Mouse (Mus musculus) cerebellum, adult 11-12 months (tissue): ENCODE results near the gene Abl1.

ENCODE experiments used
- DNase-seq: peaks from one replicate; pipeline ENCODE4 v3.0.0; 2022

Abl1 gene

DNA sequence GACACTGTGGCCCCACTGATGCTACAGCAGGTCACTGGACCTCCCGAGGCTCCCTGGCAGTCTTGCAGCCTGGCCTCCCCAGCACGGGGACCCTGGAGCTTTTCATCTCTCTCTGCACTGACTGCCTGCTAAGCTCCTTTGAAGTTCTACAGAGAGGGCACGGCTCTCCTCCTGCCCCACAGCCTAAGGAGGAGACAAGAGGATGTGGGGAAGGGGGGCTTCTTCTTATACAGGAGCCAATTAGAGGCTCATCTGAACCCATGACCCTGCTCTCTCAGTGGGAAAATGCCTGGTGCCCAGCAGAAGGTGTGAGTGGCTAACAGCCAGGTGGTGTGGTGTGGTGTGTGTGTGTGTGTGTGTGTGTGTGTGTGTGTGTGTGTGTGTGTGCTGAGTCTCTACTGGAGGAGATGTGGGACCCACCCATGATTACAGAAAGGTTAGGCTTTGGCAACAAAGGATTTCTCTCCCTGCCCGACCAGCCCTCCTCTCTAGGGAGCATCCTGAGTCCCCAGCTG is 140.2 kb downstream of the Abl1 start:
- no peak for DNase-seq

DNA sequence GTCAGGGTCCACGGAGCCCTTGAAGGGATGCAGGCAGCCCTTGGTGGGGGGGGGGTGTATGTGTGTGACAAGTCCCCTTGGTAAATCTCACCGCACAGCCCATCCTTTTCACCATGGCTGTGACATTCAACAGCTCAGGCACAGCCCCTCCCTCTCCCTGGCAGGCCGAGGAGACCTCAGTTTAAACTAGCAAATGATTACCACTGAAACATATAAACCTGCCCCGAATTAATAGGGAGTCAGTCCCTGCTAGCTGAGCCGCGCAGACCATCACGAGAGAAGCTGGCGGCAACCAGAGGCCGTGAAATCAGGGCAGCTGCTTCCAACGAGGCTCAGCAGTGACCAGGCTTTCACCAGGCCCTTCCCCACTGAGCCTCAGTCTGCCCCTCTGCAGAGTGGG is 147.9 kb downstream of the Abl1 start:
- DNase-seq = no peak

DNA sequence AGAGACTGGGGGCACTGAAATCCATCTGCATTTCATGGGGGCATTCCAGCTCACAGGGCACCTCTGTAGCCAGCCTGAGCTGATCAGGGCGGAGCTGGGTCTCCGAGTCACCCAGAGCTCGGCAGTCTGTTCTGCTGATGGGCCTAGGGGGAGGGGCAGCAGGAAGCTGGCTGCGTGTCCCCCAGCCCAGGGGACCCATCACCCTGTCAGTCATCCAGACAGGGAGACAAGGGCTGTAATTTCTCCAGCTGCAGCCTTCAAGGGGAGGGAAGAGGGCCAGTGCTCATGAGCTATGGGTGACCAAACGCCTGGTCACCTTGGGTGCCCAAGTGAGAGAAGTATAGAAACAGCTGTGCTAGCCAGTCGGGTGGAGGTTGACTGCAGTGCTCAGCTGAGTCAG is 148.8 kb downstream of the Abl1 start:
- no peak for DNase-seq

DNA sequence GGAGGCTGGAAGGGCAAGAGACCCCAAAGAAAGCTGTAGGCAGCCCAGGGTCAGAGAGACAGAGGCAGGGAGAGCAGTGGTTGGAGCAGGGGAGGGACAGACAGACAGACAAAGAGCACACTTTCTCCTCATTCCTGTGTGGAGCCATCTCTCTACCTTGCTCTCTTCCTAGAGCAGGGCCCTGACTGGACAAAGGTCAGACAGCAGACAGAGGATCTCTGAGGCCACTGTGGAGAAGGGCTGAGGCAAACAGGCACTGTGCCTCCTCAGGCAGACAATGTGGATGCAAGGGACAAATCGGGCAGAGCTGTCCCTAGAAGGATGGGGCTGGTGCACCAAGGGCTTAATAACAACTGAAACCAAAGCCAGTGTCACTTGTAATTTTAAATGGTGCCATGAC is 150.7 kb downstream of the Abl1 start:
- no peak for DNase-seq

DNA sequence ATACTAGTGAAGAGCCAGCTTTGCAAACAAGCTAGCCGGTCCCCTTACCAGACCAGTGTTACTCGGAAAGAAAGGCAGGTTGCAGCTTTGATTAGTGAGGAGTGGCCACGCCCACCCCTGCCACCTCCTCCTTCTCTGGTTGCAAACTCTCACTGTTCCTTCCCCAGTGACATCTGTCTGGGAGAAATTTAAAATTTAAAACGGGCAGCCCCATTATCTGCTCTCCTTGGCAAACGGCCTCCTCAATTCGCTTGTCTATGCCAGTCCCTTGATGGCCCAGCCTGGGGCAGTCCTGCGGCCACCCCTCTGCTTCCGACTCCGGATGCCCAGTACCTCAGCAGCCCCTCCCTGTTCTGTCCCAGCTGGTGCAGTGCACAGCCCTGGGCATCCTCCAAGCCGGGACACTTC is 156.6 kb downstream of the Abl1 start:
- no peak for DNase-seq

DNA sequence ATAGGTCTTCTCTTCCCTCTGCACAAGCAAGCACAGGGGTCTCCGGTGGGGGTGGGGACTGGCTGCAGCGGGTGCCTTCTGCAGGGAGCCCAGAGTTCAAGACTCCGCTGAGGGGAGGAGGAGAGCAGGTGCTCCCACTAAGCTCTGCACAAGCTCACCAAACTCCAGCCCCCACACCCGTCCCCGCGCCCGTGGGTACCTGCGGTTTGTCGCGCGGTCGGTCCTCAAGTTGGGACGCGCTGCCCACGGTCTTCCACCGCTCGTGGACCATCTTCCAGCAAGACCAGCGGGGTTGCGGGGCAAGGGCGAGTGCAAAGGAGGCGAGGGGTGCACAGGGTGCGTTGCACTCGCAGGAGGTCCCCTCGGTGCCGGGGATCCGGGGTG is 157.3 kb downstream of the Abl1 start:
- DNase-seq = no peak

DNA sequence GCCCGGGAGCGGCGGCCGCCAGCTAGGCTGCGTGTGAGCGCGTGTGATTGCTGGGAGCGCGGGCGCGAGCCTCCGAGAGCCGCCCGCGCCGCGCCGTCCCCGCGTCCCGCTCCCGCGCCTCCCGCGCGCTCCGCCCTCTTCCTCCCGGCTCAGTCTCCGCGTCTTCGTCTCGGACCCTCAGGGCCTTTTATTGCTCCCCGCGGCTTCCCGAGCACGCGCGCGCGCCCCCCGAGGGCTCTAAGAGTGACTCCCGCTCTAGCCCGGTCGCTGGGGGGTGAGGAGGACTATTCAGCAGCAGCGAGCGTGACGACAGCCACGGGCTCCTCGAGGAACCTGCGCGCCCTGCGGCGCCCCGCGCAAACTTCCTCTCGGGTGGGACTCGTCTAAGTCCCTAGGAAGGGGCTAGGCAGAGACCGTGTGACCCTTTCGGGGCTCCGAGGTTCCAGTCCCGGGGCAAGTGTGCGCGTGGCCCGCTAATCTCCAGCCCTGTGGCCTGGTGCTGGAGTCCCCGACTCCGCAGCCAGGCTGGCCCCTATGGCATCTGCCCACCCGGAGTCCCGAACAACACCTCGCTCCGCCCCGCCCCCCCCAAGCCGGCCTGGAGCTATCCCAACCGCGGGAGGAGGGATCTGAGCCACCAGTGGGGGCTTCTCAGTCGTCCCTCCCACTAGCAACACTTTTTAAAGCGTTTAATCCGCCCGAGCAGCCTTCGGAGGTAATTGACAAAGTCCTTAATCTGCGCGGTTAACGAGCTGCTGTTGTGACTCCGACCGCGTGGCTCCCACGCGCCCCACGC is 157.9 kb downstream of the Abl1 start, which contains the start of gene Fibcd1:
Gene Fibcd1 (minus strand): TSS at position 110 of the 796 bp plus-strand sequence.
- no peak for DNase-seq

DNA sequence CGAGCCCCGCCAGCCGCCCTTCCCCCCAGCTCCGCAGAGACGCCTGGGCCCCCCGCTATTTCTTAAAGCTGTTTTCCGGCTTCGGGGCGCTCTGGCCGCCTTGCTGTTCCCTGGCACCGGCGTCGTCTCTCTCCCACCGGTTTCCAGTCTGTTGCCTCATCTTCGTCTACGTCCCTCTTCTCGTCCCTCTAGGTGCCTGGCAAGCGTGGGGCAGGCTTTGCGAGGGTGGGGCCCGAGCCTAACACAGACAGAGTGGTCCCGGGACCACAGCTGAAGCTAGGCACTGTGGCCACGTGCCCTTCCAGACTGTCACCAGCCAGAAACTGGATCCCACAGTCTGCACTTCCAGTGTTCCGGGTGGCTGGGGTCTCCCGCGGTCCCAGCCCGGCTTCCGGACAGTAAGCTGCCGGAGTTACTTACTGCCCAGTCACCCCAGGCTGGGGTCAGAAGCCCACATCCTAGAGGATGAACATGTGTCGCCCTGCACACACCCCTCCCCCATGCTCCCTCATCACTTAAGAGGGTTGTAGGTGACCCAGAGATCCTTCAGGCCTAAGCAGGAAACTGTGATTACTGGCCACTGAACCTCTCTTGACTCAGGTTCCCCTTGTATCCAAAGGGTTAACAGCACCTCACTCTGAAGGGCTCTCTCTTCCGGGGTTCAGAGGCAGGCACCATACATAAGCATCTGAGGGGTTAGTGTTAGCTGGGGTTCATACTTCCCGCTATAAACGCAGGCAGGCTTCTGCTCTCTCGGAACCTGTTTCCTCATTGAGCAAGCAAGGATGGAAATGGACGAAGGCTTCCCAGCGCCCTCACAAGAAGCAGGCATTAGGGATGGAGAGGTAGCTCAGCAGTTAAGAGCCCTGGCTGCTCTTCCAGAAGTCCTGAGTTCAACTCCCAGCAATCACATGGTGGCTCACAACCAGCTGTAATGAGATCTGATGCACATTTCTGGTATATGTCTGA is 158.8 kb downstream of the Abl1 start:
- no peak for DNase-seq

DNA sequence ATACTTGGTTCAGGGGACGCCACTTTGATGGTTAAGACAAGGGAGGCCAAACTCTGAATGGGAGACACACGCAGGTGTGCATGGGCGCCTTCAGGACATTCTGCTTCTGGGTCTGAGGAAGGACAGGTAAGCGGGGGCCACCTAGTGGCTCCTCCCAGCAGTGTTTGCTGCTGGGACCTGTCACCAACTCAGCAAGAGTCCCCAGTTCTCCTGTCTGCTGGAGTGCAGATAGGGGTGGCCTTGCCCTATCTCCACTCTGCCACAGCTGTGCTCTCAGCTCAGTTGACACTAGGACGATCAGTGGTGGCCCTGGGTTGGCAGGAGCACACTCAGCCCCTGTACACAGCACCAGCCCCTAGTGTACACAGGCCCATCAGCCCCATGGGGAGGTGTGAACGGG is 159.7 kb downstream of the Abl1 start:
- DNase-seq = peak; percentile 48

DNA sequence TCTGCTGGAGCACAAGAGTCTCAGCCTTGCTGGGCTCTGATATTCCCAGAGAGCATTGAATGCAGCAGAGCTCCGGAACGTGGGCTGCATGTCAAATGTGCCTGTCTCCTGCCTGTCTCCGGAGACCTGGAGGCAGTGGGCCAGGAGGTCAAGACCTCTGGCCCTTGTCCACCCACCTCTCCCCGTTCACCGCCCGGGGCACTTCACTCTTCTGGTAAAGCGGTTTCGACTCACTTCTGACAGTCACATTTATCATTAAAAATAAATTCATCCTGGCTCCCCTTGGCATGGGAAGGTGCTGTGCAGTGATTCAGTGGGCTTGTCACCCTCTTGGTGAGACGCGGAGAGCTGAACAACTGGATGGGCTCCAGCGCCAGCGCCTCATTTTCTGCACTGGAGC is 162.0 kb downstream of the Abl1 start:
- no peak for DNase-seq
